ENCODE assay signal across 7 mouse cellular contexts in genomic region chr4:141142285-141142811, GRCm38 (mm10). TPM values are rescaled to one million over a fixed set of nuclear protein-coding genes. Genes with fewer than 3 reads are reported as not detected.
DNase-seq lines count a peak whose midpoint lies in the region; ATAC-seq and TF ChIP-seq lines count a peak whose summit lies in the region.

No protein-coding gene starts in this region.

- H3K27ac ChIP-seq in ES-Bruce4 (ENCODE audit: insufficient read depth, low read length) = peak overlapping the region; percentile 59
- H3K27ac ChIP-seq in embryonic facial prominence, embryonic 11.5 days (replicated peaks; ENCODE audit: low read depth, low read length) = no peak overlapping the region
- H3K27ac ChIP-seq in heart, embryonic 16.5 days (ENCODE audit: low read length) = no peak overlapping the region
- no peak overlapping the region; the same call in 1 of the 2 replicates for H3K27ac ChIP-seq in lung, embryonic 16.5 days (ENCODE audit: low read length)

- peak; percentile 19 for TF ChIP-seq CTCF in ES-Bruce4 (IDR thresholded peaks at IDR 0.05; ENCODE audit: low read depth, low read length)

- 24% methylated on average over 9 of the region's 9 CpGs for WGBS in embryonic facial prominence, embryonic 11.5 days
- 18% methylated on average over 9 of the region's 9 CpGs for WGBS in heart, embryonic 16.5 days
- 23% methylated on average over 9 of the region's 9 CpGs for WGBS in lung, embryonic 16.5 days

- no peak for TF ChIP-seq EP300 in ES-Bruce4 (IDR thresholded peaks at IDR 0.05; ENCODE audit: insufficient read depth, low read depth, low read length)

- DNase-seq in adrenal gland, adult 18-20 months (ENCODE audit: low spot score in 2 of 2) = peak; percentile 77 to 81
- peak; percentile 83 for DNase-seq in embryonic facial prominence, embryonic 11.5 days (ENCODE audit: low spot score)
- DNase-seq in layer of hippocampus, adult 8-10 months (ENCODE audit: low spot score in 2 of 2) = peak; percentile 71 to 84
- peak; percentile 72 for DNase-seq in right cerebral cortex, postnatal 25 days

- H3K4me3 ChIP-seq in ES-Bruce4 (ENCODE audit: low read depth, low read length) = no peak overlapping the region
- no peak overlapping the region for H3K4me3 ChIP-seq in embryonic facial prominence, embryonic 11.5 days (ENCODE audit: low read depth, low read length)
- peak overlapping the region; percentile 19 for H3K4me3 ChIP-seq in heart, embryonic 16.5 days (ENCODE audit: low read length)
- H3K4me3 ChIP-seq in lung, embryonic 16.5 days (ENCODE audit: low read length) = no peak overlapping the region

- peaks cover 2% of the 10 kb centered on the region for H3K4me1 ChIP-seq in ES-Bruce4 (ENCODE audit: control insufficient read depth, insufficient read depth, low read length)
- no peaks in the 10 kb centered on the region; the same call in none of the 2 replicates for H3K4me1 ChIP-seq in embryonic facial prominence, embryonic 11.5 days (ENCODE audit: control insufficient read depth, insufficient read depth, low read length)
- peaks cover 14% of the 10 kb centered on the region for H3K4me1 ChIP-seq in heart, embryonic 16.5 days (ENCODE audit: control insufficient read depth, insufficient read depth, low read length)
- H3K4me1 ChIP-seq in lung, embryonic 16.5 days (replicated peaks; ENCODE audit: control insufficient read depth, insufficient read depth, low read length) = peaks cover 19% of the 10 kb centered on the region

- H3K36me3 ChIP-seq in ES-Bruce4 (ENCODE audit: control insufficient read depth, insufficient read depth, low read length, poor library complexity, severe bottlenecking) = no peaks in the 10 kb centered on the region
- H3K36me3 ChIP-seq in embryonic facial prominence, embryonic 11.5 days (replicated peaks; ENCODE audit: control insufficient read depth, insufficient read depth, low read depth, low read length) = no peaks in the 10 kb centered on the region
- no peaks in the 10 kb centered on the region for H3K36me3 ChIP-seq in heart, embryonic 16.5 days (ENCODE audit: control insufficient read depth, insufficient read depth)
- no peaks in the 10 kb centered on the region for H3K36me3 ChIP-seq in lung, embryonic 16.5 days (ENCODE audit: control insufficient read depth, insufficient read depth, low read length)

- no peaks in the 10 kb centered on the region for H3K27me3 ChIP-seq in ES-Bruce4 (ENCODE audit: control insufficient read depth, insufficient read depth, low read length, poor library complexity, severe bottlenecking)
- H3K27me3 ChIP-seq in embryonic facial prominence, embryonic 11.5 days (ENCODE audit: control insufficient read depth, insufficient read depth, low read length) = no peaks in the 10 kb centered on the region
- H3K27me3 ChIP-seq in heart, embryonic 16.5 days (ENCODE audit: control insufficient read depth, insufficient read depth, low read length) = no peaks in the 10 kb centered on the region
- no peaks in the 10 kb centered on the region for H3K27me3 ChIP-seq in lung, embryonic 16.5 days (ENCODE audit: control insufficient read depth, insufficient read depth, low read depth, low read length)

- no peak for TF ChIP-seq POLR2A in ES-Bruce4 (IDR thresholded peaks at IDR 0.05; ENCODE audit: insufficient read depth, low read length)

- no peaks in the 10 kb centered on the region for H3K9me3 ChIP-seq in ES-Bruce4 (replicated peaks; ENCODE audit: control insufficient read depth, insufficient read depth, low read length, poor library complexity, severe bottlenecking)
- H3K9me3 ChIP-seq in embryonic facial prominence, embryonic 11.5 days (replicated peaks; ENCODE audit: control insufficient read depth, low read length) = no peaks in the 10 kb centered on the region
- no peaks in the 10 kb centered on the region for H3K9me3 ChIP-seq in heart, embryonic 16.5 days (replicated peaks; ENCODE audit: control insufficient read depth, low read length)
- no peaks in the 10 kb centered on the region for H3K9me3 ChIP-seq in lung, embryonic 16.5 days (ENCODE audit: control insufficient read depth, low read length)

- no peak overlapping the region for H3K4me2 ChIP-seq in embryonic facial prominence, embryonic 11.5 days (ENCODE audit: low read depth, low read length)
- H3K4me2 ChIP-seq in heart, embryonic 16.5 days (ENCODE audit: low read depth, low read length) = peak overlapping the region; percentile 61
- H3K4me2 ChIP-seq in lung, embryonic 16.5 days (ENCODE audit: low read depth, low read length) = peak overlapping the region; percentile 46

- no peak overlapping the region for H3K9ac ChIP-seq in ES-Bruce4 (ENCODE audit: low read depth, poor library complexity, severe bottlenecking)
- H3K9ac ChIP-seq in embryonic facial prominence, embryonic 11.5 days (replicated peaks; ENCODE audit: low read length) = no peak overlapping the region
- H3K9ac ChIP-seq in heart, embryonic 16.5 days (ENCODE audit: low read length) = peak overlapping the region; percentile 55; the same call in 1 of the 2 replicates
- peak overlapping the region; percentile 57 for H3K9ac ChIP-seq in lung, embryonic 16.5 days (ENCODE audit: low read length)

- no peak for ATAC-seq in embryonic facial prominence, embryonic 11.5 days (replicated peaks; ENCODE audit: insufficient number of reproducible peaks, low FRiP score, low TSS enrichment, low read depth)
- no peak for ATAC-seq in heart, embryonic 16.5 days (replicated peaks; ENCODE audit: extremely low read depth, insufficient read depth, low FRiP score)
- no peak for ATAC-seq in lung, embryonic 16.5 days (ENCODE audit: low read depth)

RNA-seq across cellular contexts. Expression of gene Szrd1, which starts 2.8 kb away (rescaled TPM):
- 122 and 136 TPM in 2 replicates for polyA plus RNA-seq in ES-Bruce4 (2011; ENCODE audit: insufficient read depth, insufficient read length, low read depth, missing spikeins)
- 100 to 1,000 TPM; 109 to 127 TPM for total RNA-seq in adrenal gland, adult 18-20 months (2021)
- polyA plus RNA-seq in embryonic facial prominence, embryonic 11.5 days (2014; fragmentation: Nextera tagmentation; extraction: Ambion mirVana) = 36.3 and 36.6 TPM in 2 replicates
- 29.5 and 33.9 TPM in 2 replicates for polyA plus RNA-seq in heart, embryonic 16.5 days (2015; fragmentation: Nextera tagmentation; extraction: Ambion mirVana)
- total RNA-seq in layer of hippocampus, adult 8-10 months (2022) = 10 to 100 TPM; 50.3 to 75.0 (median 59.3) TPM
- polyA plus RNA-seq in lung, embryonic 16.5 days (2015; fragmentation: Nextera tagmentation; extraction: Ambion mirVana) = 42.4 and 44.6 TPM in 2 replicates

RNA-seq across cellular contexts. Expression of gene Fbxo42, which starts 5.4 kb away (rescaled TPM):
- 24.6 and 31.8 TPM in 2 replicates for polyA plus RNA-seq in ES-Bruce4 (2011; ENCODE audit: insufficient read depth, insufficient read length, low read depth, missing spikeins)
- 10 to 100 TPM; 21.1 to 23.1 TPM for total RNA-seq in adrenal gland, adult 18-20 months (2021)
- 23.7 and 25.2 TPM in 2 replicates for polyA plus RNA-seq in embryonic facial prominence, embryonic 11.5 days (2014; fragmentation: Nextera tagmentation; extraction: Ambion mirVana)
- 12.8 and 14.5 TPM in 2 replicates for polyA plus RNA-seq in heart, embryonic 16.5 days (2015; fragmentation: Nextera tagmentation; extraction: Ambion mirVana)
- total RNA-seq in layer of hippocampus, adult 8-10 months (2022) = 10 to 100 TPM; 22.3 to 24.1 (median 23.5) TPM
- polyA plus RNA-seq in lung, embryonic 16.5 days (2015; fragmentation: Nextera tagmentation; extraction: Ambion mirVana) = 19.3 and 21.1 TPM in 2 replicates

RNA-seq across cellular contexts. Expression of gene Spata21, which starts 54.2 kb away (rescaled TPM):
- polyA plus RNA-seq in ES-Bruce4 (2011; ENCODE audit: insufficient read depth, insufficient read length, low read depth, missing spikeins) = 0.67 TPM in 1 of 2 replicates, not detected in the other
- not detected for total RNA-seq in adrenal gland, adult 18-20 months (2021)
- polyA plus RNA-seq in embryonic facial prominence, embryonic 11.5 days (2014; fragmentation: Nextera tagmentation; extraction: Ambion mirVana) = not detected in 2 replicates
- 0.08 TPM in 1 of 2 replicates, not detected in the other for polyA plus RNA-seq in heart, embryonic 16.5 days (2015; fragmentation: Nextera tagmentation; extraction: Ambion mirVana)
- total RNA-seq in layer of hippocampus, adult 8-10 months (2022) = under 1 TPM in 2 of 4 experiments, not detected in 2; 0.20 to 0.23 TPM
- polyA plus RNA-seq in lung, embryonic 16.5 days (2015; fragmentation: Nextera tagmentation; extraction: Ambion mirVana) = 0.14 and 0.51 TPM in 2 replicates

Comparison
In these comparisons a context has a peak if more than half of its experiments do, and no peak if none do; other contexts are left out.
1. H3K9ac ChIP-seq: peak in heart, embryonic 16.5 days (single experiment) and lung, embryonic 16.5 days (single experiment); none in ES-Bruce4 (single experiment) and embryonic facial prominence, embryonic 11.5 days (single experiment).
2. Peak in every context shown above with its lines, with median percentiles within 50 percentile points of each other: DNase-seq.